Mouse (Mus musculus) layer of hippocampus, adult 9-11 months (tissue): ENCODE measurements around the gene Unc93b1.

ENCODE experiments used
- DNase-seq: peaks from one replicate; pipeline ENCODE4 v3.0.0; 2022

The Unc93b1 gene

GRCm38 (mm10) chr19:3914535-3914934, 20.5 kb upstream of the Unc93b1 start:
- peak; percentile 72 for DNase-seq

- no peak for DNase-seq
Measured at GRCm38 (mm10) chr19:3916727-3917126, 18.3 kb upstream of the Unc93b1 start.

- no peak for DNase-seq
Measured at GRCm38 (mm10) chr19:3919928-3920327, 15.1 kb upstream of the Unc93b1 start.

GRCm38 (mm10) chr19:3922661-3923371, 12.2 kb upstream of the Unc93b1 start:
- DNase-seq = no peak

- no peak for DNase-seq
Measured at GRCm38 (mm10) chr19:3923586-3923985, 11.4 kb upstream of the Unc93b1 start.

- DNase-seq = no peak
Measured at GRCm38 (mm10) chr19:3924190-3924589, 10.8 kb upstream of the Unc93b1 start.

- DNase-seq = no peak
Measured at GRCm38 (mm10) chr19:3924868-3925267, 10.1 kb upstream of the Unc93b1 start.

GRCm38 (mm10) chr19:3925859-3926258, 9.1 kb upstream of the Unc93b1 start:
- no peak for DNase-seq

- no peak for DNase-seq
Measured at GRCm38 (mm10) chr19:3926279-3926678, 8.7 kb upstream of the Unc93b1 start.

GRCm38 (mm10) chr19:3926685-3927084, 8.3 kb upstream of the Unc93b1 start:
- DNase-seq = no peak

GRCm38 (mm10) chr19:3927989-3928388, 7.0 kb upstream of the Unc93b1 start:
- no peak for DNase-seq

GRCm38 (mm10) chr19:3928779-3929178, 6.2 kb upstream of the Unc93b1 start:
- DNase-seq = no peak

GRCm38 (mm10) chr19:3929211-3929941, 5.6 kb upstream of the Unc93b1 start, which contains the start of gene Aldh3b1:
Gene Aldh3b1, minus strand, starts transcription at chr19:3929808.
- peak; percentile 81 for DNase-seq

- no peak for DNase-seq
Measured at GRCm38 (mm10) chr19:3930262-3931057, 4.5 kb upstream of the Unc93b1 start.

GRCm38 (mm10) chr19:3931716-3932115, 3.3 kb upstream of the Unc93b1 start:
- no peak for DNase-seq

- peak; percentile 81 for DNase-seq
Measured at GRCm38 (mm10) chr19:3935896-3936850, 1.2 kb downstream of the Unc93b1 start.

- no peak for DNase-seq
Measured at GRCm38 (mm10) chr19:3942315-3942714, 7.3 kb downstream of the Unc93b1 start.

- DNase-seq = no peak
Measured at GRCm38 (mm10) chr19:3942986-3943735, 8.2 kb downstream of the Unc93b1 start.

GRCm38 (mm10) chr19:3945872-3946564, 11.0 kb downstream of the Unc93b1 start:
- no peak for DNase-seq

GRCm38 (mm10) chr19:3946715-3947114, 11.7 kb downstream of the Unc93b1 start:
- no peak for DNase-seq

- DNase-seq = no peak
Measured at GRCm38 (mm10) chr19:3947813-3948212, 12.8 kb downstream of the Unc93b1 start.
